Mouse (Mus musculus): ENCODE results near the gene Spaca4.

The Spaca4 gene

DNA sequence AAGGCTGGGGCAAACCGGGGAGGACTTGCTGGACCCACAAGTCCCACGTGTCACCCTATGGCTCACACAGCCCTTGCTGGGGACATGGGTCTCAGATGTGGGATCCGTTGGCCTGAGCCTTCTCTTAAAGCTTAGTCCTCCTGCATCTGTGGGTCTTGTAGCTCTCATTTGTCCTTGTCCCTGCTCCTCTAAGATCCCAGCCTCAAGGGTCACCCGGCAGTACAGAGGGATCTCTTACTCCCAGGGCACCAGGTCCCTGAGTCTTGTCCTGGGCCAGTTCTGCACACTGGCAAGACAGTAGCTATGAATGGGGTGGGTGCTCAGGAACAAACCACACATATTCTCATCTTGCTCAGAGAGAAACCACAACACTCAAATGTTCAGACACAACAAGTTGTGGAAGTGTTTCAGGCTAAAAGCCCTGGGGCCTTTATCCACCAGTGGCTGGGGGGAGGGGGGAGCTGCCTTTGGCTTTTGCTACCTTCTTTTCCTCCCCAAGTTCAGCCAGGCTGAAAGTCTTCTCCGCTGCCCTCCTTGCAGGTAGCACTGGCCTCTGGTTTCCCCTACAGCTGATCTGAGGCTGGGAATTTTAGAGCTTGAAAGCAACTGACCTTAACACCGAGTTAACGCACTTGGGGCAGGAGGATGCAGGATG is 42.1 kb downstream of the Spaca4 start, which contains the start of gene Ntn5:
Gene Ntn5 (plus strand): TSS at position 627 of the 655 bp plus-strand sequence.
- DNase-seq (ENCODE audit: low read depth, low spot score), result no peak
- Histone ChIP-seq H3K36me3 (ENCODE audit: control insufficient read depth, insufficient read depth, low read length, poor library complexity, severe bottlenecking) (no peaks in the 10 kb centered on the region), H3K27me3 (ENCODE audit: control insufficient read depth, insufficient read depth, low read length, poor library complexity, severe bottlenecking) (no peaks in the 10 kb centered on the region)

DNA sequence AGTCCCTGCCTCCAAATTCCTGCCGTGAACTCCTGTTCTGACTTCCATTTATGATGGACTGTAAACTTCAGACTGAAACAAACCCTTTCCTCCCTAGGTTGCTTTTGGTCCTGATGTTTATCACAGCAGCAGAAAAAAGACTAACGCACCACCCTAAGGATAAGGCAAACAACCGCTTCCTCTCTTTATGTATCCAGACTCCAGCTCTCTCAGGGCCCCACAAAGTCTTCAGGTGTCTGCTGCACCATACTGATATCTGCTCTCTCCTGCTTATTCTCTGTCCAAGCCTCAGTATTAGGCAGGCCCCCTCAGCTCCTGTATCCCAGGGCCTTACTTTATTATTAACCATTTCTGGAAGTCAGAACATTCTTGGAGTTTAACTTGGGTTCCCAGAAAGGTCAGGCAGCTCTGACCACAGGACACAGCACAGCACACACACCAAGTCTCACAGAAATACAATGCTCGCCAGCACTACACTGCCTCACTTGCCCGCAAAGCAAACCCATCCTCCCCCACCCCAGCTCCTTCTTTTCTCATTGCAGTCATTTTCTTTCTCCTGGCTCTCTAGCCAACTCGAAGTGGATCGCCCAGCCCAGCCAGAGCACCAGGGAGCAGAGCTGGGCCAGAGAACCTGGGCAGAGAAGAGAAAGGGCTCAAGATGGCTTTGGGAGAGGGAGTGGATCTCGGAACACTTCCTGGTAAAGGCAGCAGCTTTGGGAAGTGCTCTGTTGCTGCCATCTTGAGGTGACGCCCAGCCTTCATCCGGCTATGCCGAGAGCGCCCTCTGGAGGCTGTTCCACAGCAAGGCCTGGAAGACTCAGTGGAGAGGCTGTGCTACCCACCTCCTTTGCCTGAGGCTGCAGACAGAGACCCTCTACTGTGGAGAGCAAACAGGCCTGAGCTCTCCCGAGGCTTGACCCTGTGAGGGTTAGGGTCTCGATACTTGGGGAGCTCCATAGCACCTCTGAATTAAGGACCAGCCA is 43.2 kb downstream of the Spaca4 start:
- Histone ChIP-seq H3K27me3 (ENCODE audit: control insufficient read depth, insufficient read depth, low read length, poor library complexity, severe bottlenecking) (no peaks in the 10 kb centered on the region), H3K36me3 (ENCODE audit: control insufficient read depth, insufficient read depth, low read length, poor library complexity, severe bottlenecking) (no peaks in the 10 kb centered on the region)
- DNase-seq (ENCODE audit: low read depth, low spot score), result peak; percentile 87

DNA sequence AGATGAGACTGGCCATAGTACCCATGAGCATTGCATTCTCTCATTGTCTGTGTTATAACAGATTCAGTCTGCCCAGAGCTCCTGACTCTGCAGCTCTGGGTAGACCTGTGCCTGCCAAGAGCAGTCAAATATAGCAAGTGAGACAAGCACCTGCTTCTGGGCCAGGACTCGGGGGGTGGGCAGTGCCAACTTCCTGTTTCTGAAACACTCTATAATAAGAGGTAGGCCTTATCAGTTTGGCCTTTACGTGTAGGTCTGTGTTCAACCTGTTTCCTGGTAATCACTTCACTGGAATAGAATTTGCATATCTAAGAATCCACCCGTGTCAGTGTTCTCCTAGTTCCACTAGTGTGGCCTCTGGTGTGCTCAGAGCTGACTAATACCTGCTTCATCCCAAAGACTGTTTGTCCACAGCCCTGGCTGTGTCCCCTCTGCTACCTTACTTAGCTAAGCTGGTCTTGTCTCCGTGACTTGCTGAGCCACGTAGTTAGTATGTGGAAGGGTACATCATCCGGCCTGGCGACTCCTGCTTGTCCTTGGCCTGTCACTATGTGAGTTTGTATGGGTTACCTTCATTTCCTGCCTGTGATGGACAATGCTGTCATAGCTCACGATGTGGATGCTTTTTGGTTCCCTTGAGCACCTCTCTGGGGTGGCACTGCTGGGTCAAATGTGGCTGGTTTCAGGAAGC is 44.4 kb downstream of the Spaca4 start:
- DNase-seq (ENCODE audit: low read depth, low spot score), result peak; percentile 72
- Histone ChIP-seq H3K36me3 (ENCODE audit: control insufficient read depth, insufficient read depth, low read length, poor library complexity, severe bottlenecking) (no peaks in the 10 kb centered on the region), H3K27me3 (ENCODE audit: control insufficient read depth, insufficient read depth, low read length, poor library complexity, severe bottlenecking) (no peaks in the 10 kb centered on the region)

DNA sequence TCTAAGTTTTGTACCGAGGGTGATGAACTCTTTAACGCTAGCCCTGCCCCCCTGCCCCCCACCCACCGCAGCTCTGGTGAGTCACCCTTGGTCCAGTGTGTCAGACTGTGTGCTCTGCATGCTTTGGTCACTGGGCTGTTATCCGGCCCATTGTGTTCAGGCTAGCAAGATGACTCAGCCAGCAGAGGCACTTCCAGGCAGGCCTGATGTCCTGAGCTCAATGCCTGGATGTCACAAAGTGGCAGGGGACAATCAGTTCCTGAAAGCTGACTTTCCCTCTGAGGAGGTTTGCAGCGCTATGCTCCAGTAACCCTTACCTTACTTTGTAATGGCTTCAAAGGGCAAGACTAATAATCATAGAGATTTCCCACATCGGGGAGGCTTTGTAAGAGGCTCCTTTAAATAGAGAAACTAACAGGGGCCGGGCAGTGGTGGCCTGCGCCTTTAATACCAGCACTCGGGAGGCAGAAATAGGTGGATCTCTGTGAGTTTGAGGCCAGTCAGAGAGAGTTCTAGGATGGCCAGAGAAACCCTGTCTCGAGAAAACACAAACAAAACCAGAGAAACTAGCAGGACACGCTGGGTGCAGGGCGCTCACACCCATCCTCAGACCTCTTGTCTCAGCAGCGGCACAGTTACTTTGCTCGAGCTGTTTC is 45.5 kb downstream of the Spaca4 start:
- H3K36me3 ChIP-seq (ENCODE audit: control insufficient read depth, insufficient read depth, low read length, poor library complexity, severe bottlenecking), result no peaks in the 10 kb centered on the region
- H3K27me3 ChIP-seq (ENCODE audit: control insufficient read depth, insufficient read depth, low read length, poor library complexity, severe bottlenecking), result no peaks in the 10 kb centered on the region
- DNase-seq (ENCODE audit: low read depth, low spot score), result no peak

DNA sequence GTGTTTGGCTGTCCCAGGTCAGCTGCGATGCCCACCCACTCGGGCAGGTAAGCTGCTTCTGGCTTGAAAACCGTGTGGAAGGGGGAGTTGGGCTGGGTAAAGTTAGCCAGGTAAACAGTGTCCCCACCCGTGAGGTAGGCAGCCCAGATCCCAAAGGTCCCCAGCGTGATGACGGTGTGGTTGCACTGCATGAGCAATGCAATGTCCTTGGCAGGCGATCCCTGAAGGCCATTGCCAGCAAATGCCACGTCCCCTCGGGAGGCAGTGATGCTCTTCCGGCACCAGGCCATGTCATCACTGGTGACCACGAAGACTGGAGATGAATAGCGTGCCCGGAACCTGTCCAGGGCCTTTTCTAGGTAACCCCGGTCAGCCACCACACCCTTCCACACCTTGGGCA is 47.1 kb downstream of the Spaca4 start:
- no peaks in the 10 kb centered on the region for H3K27me3 ChIP-seq (ENCODE audit: control insufficient read depth, insufficient read depth, low read length, poor library complexity, severe bottlenecking)
- H3K36me3 ChIP-seq (ENCODE audit: control insufficient read depth, insufficient read depth, low read length, poor library complexity, severe bottlenecking), result no peaks in the 10 kb centered on the region
- no peak for DNase-seq (ENCODE audit: low read depth, low spot score)

DNA sequence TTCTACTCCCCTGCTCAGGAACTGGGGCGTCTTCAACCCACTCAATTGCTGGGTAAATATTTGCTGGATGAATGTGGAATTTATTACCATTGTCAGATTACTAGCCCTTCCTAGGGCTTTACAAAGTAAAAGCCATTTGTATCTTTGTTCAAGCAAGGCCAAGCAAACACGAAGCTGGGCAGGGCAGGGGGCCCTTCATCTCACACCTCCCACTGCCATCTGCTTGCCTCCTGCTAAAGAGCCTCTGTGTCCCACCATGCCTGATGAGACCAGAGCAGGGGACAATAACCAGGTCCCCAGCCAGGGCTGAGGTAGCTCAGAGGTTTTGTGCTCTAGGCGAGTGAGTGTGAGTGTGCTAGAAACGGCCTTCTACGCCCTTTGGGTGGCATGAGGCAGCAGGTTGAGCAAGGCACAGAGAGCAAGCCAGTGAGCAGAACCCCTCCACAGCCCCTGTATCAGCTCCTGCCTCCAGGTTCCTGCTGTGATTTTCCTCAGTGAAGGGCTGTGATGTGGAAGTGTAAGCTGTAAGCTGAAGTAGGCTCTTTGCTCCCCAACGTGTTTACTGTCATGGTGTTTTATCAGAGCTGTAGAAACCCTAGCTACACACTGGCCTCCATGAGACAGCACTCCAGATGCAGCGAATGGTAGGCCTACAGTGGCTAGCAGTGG is 47.9 kb downstream of the Spaca4 start:
- no peak for DNase-seq (ENCODE audit: low read depth, low spot score)
- Histone ChIP-seq H3K36me3 (ENCODE audit: control insufficient read depth, insufficient read depth, low read length, poor library complexity, severe bottlenecking) (no peaks in the 10 kb centered on the region), H3K27me3 (ENCODE audit: control insufficient read depth, insufficient read depth, low read length, poor library complexity, severe bottlenecking) (no peaks in the 10 kb centered on the region)

Measured in splenic B cell, adult 2 months (primary cell).